Mouse (Mus musculus) mouse embryonic stem cell (cell line): Measurements from ENCODE around the gene Gm3383.
"Not testable (repeated sequence)": the region's sequence is repeated elsewhere in the genome, so short reads cannot be mapped to it uniquely, and the experiment has no call there.

Source experiments
- in situ Hi-C, 2 experiments: fragments of 300-500 bp; cut with MboI; formaldehyde crosslinking; loops; 1 replicate in 1 of 2; 3 replicates in 1 of 2; pipeline ENCODE4 v1.14.3; 2019 to 2020; ENCODE audit warnings: low sequenced_read_pairs in 2 of 2, low pct_unique_long_range_greater_than_20kb in 1 of 2, mixed read lengths in 1 of 2; ENCODE audit not compliant: unreplicated experiment in 1 of 2

The Gm3383 gene

DNA sequence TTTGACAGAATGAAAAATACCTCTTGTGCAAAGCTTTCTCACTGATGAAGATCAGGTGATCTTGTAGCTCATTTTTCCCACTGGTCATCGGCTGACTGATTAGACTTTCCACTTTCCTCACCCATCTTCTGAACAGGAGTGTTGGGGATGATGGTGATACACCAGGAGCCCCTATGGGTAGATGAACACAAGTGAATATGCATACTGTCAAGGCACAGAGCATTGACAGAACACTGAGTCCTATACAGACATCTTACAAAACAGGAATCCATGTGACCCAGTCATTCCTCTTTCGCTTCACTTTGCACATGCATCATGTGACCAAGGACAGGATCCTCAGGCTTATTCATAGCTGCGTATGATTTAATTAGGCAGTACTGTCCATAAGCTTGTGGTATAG lies at the start of gene Gm3383:
TSS of gene Gm3383 (minus strand) at position 101 of the 400 bp plus-strand sequence.
- in situ Hi-C loops: not testable (repeated sequence)

- in situ Hi-C loops: not testable (repeated sequence)
Measured at GRCm38 (mm10) chr14:5855911-5856310, 48.1 kb upstream of the Gm3383 start.

GRCm38 (mm10) chr14:5830229-5830628 lies 22.4 kb upstream of the Gm3383 start, which contains the start of gene Gm3424:
Gm3424 (minus strand) TSS chr14:5830329.
- in situ Hi-C loops: not testable (repeated sequence)

DNA sequence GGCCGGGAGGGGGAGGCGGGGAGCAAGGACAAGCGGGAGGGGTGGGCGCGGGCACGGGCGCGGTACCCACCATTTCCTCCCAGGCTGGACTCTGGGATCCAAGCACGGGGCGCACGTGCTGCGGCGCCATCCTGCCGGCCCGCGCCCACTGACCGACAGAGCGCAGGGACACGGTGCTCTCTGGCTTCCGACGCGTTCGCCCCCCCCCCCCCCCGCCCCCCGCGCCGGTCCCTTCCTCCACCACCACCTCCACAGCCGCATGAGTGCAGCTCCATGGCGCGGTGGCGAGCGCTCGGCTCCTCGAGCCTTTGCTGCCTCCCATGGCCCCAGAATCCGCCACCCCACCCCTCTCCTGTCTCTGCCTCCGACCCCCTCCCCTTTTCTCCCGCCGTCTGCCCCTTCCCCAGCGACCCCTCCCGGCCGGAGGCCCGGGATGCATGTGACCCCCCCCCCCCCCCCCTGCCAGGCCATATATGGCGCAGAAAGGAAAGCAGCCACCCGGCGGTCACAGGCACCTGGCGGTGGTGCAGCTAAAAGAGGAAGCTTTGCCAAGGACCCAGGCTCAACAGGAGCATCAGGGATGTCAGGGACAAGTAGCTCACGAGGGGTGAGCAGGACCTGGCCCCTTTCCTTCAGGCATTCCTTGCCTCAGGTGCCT lies 5.0 kb upstream of the Gm3383 start:
- in situ Hi-C loops: not testable (repeated sequence)

- in situ Hi-C loops: not testable (repeated sequence)
Measured at GRCm38 (mm10) chr14:5741477-5741876, 66.3 kb downstream of the Gm3383 start, which contains the start of gene Gm3373. Gm3373 (minus strand) TSS chr14:5741577.

- in situ Hi-C loops: not testable (repeated sequence)
Measured at GRCm38 (mm10) chr14:5687357-5687756, 120.4 kb downstream of the Gm3383 start, which contains the start of gene Gm9603. Gm9603 (minus strand) TSS chr14:5687457.

DNA sequence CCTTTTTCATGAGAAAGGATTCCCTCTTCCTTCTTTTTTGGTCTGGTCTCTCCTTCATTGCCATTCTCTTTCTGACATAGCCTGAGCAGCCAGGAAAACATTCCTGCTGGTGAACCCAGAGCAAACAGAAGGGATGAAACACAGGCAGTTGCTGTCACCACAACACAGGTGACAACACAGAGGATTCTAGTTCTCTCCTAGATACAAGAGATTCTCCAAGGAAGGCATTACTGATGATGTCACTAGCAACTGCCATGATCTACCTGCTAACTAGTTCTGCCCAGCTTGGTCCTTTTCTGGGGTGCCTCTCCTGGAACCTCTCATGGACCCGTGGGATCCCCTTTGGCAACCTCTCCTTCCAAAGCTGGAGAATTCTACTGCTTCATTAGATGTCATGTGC lies 174.9 kb downstream of the Gm3383 start, which contains the start of gene Gm8265:
TSS of gene Gm8265 (minus strand) at position 101 of the 400 bp plus-strand sequence.
- in situ Hi-C loops: not testable (repeated sequence)
